Mouse (Mus musculus) neural tube, postnatal 0 days (tissue): ENCODE results near the gene Rpl24. TPM values are rescaled to one million over a fixed set of nuclear protein-coding genes. Genes with fewer than 3 reads are reported as not detected.

Source experiments
- polyA plus RNA-seq: library from polyadenylated mRNA; unstranded; fragments of >200 nt; fragmentation: Nextera tagmentation; extraction: Ambion mirVana; gene quantifications from 2 replicates; pipeline ENCODE4 v1.2.1, GENCODE M21; 2015

The Rpl24 gene
- 473 and 540 TPM in 2 replicates for polyA plus RNA-seq

DNA sequence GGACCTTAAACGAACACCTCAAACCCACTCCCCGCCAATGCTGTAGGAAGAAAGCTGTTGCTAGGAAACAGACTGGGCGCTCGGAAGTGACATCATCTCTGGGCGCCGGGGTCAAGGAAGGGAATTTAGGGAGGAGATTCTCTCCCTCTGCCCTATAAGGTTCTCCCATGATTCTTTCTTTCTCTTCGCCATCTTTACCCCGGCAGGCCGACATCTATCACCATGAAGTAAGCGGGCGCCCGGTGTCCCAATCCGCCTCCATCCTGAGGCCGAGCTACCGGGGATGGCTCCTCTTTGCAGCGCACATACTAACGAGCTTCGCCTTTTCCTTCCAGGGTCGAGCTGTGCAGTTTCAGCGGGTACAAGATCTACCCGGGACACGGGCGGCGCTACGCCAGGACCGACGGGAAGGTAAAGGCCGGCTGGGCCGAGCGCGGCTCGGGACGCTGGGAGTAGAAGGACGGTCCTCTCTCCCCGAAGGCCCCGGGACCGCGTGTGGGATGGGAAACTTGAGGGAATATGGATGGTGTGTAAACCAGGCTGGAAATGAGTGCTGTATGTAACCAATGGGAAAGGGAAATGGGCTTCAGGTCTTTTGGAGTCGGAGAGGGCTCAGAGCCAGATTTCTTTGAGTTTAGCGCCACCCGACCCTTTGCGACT is at the start of gene Rpl24:
Gene Rpl24 (plus strand): TSS at position 64 of the 660 bp plus-strand sequence.

DNA sequence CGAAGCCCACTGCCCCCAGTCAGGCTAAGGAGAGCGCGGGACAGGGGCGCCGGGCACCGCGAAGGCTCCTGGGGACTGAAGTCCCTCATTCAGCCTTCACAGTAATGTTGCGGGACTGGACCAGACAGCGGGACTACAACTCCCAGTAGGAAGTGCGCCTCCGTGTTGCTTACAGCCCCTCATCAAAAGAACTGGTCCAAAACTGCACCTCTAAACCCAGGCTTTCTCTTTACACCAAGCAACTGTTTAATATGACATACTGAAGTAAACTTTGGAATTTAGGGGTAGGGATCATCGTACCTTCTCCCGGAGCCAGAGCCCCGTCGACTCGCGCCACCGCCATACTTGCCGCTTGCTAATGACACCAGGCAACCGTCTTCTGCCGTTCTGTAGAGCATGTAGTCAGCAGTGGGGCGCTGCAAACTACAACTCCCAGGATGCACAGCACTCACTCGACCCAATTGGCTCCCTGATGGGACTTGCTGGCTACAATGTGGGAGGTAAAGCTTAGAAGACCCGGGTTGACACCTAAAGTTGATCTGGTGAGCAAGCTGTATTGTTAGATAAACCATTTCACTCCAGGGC is 31.5 kb upstream of the Rpl24 start, which contains the start of gene Cep97:
Gene Cep97 (minus strand): TSS at position 403 of the 585 bp plus-strand sequence.

DNA sequence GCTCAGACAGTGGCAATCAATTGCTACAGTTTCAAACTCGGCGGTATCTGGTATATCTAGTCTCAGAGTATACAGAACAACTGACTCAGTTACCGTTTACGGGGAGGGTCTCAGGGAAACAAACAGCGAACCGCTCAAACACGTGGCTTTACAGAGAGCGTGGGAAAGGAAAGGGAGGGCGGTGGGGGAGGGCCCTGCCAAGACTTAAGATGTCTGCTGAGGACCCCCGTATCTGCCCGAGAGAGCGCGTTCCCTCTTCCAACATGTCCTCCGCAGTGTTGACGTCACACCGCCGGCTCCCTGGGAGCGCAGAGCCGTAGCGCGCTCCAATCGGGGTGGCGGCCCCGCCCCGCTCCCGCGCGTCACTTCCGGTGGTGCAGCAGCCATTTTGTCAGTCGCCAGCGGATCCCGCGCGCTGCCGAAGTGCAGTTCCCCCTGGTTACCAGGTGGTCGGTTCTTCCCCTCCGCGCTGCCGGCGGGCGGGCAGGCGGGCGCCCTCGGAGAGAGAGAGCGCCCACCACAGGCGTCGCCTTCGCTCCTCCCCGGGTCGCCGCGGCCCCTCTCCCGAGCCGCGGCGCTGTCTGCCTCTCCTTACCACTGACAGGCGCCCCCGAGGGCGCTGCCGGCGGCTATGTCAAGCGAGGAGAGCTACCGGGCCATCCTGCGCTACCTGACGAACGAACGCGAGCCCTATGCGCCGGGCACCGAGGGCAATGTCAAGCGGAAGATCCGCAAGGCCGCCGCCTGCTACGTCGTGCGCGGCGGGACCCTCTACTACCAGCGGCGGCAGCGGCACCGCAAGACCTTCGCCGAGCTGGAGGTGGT is 7.6 kb downstream of the Rpl24 start, which contains the start of gene Zbtb11:
Gene Zbtb11 (plus strand): TSS at position 453 of the 825 bp plus-strand sequence.

Other genes with a start within 250 kb of the Rpl24 start
- gene Nfkbiz, start 127.4 kb upstream of the Rpl24 start, polyA plus RNA-seq = 2.8 and 3.7 TPM in 2 replicates
- 1.2 and 1.3 TPM in 2 replicates for gene Nxpe3, start 71.0 kb upstream of the Rpl24 start, polyA plus RNA-seq
- 6.0 and 6.2 TPM in 2 replicates for gene Cep97, start 31.4 kb upstream of the Rpl24 start, polyA plus RNA-seq
- gene Zbtb11, start 7.6 kb downstream of the Rpl24 start, polyA plus RNA-seq = 19.0 and 19.8 TPM in 2 replicates
- 175 and 198 TPM in 2 replicates for gene Pcnp, start 63.5 kb downstream of the Rpl24 start, polyA plus RNA-seq
- gene Trmt10c, start 71.5 kb downstream of the Rpl24 start, polyA plus RNA-seq = 15.6 TPM in 2 replicates
- gene Senp7, start 82.1 kb downstream of the Rpl24 start, polyA plus RNA-seq = 34.9 and 40.5 TPM in 2 replicates
- gene Impg2, start 238.0 kb downstream of the Rpl24 start, polyA plus RNA-seq = 0.05 and 0.22 TPM in 2 replicates